Mouse (Mus musculus) olfactory bulb, adult 2 months (tissue): ENCODE measurements around the gene Spata17.

Source experiments
- CTCF ChIP-seq: fragments of 200-500 bp; IDR thresholded peaks from 2 replicates; pipeline ENCODE4 v1.5.1; 2012; ENCODE audit warnings: low read depth, mild to moderate bottlenecking, low read length, moderate library complexity; ENCODE audit not compliant: insufficient read depth
- POLR2A ChIP-seq: fragments of 200-500 bp; IDR thresholded peaks from 2 replicates; pipeline ENCODE4 v1.6.1; 2012; ENCODE audit warnings: mild to moderate bottlenecking, low read depth, low read length, moderate library complexity; ENCODE audit not compliant: insufficient read depth

DNA sequence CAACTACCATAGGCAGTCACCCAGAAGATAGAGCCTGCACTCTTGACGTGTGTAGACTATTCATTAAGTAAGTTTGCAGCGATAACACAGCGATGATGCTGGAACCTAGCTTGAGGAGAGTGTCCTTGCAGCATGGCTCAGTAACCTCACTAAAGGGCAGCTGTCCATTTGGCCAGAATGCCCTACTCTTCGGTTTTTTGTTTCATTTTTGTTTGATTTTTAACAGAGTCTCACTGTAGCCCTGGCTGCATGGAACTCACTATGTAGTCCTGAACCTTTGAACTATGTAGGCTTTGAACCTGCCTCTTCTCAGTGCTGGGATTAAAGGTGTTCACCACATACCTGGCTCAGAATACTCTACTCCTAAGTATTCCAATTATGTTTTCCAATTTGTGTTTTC lies 22.8 kb upstream of the Spata17 start:
- TF ChIP-seq POLR2A (no peak), CTCF (no peak)
